Mouse (Mus musculus) left cerebral cortex, adult 2 months (tissue): ENCODE results near the gene Hsdl2. TPM values are rescaled to one million over a fixed set of nuclear protein-coding genes. Genes with fewer than 3 reads are reported as not detected.
A peak's percentile ranks its signal among the peaks of the same experiment; 100 is the strongest.
"Not testable (repeated sequence)": the region's sequence is repeated elsewhere in the genome, so short reads cannot be mapped to it uniquely, and the experiment has no call there.

Experiments
- DNase-seq, 2 experiments: peaks; one replicate each; pipeline ENCODE4 v3.0.0; 2021 to 2022; ENCODE audit warnings: low spot score in 2 of 2, mixed read lengths in 1 of 2; ENCODE audit errors: extremely low spot score in 1 of 2
- H3K27ac ChIP-seq: fragments of 200-600 bp; 2 replicates; pipeline ENCODE4 v1.8.1; 2022
- H3K4me3 ChIP-seq: fragments of 200-600 bp; 2 replicates; pipeline ENCODE4 v1.8.1; 2022
- CTCF ChIP-seq: fragments of 200-600 bp; IDR thresholded peaks from 2 replicates; pipeline ENCODE4 v1.8.1; 2022; ENCODE audit warnings: antibody characterized with exemption, mild to moderate bottlenecking, moderate library complexity
- intact Hi-C: fragments of 180-260 bp; cut with DNase I; formaldehyde crosslinking; loops from one replicate; pipeline ENCODE4 v1.15.1; 2025
- total RNA-seq, 2 experiments: library from RNA; stranded (reverse); gene quantifications; 2 replicates each; pipeline ENCODE4 v1.2.3; 2021

The Hsdl2 gene
- total RNA-seq, 2 experiments from 2014 or later, result 25.0 to 27.3 TPM

DNA sequence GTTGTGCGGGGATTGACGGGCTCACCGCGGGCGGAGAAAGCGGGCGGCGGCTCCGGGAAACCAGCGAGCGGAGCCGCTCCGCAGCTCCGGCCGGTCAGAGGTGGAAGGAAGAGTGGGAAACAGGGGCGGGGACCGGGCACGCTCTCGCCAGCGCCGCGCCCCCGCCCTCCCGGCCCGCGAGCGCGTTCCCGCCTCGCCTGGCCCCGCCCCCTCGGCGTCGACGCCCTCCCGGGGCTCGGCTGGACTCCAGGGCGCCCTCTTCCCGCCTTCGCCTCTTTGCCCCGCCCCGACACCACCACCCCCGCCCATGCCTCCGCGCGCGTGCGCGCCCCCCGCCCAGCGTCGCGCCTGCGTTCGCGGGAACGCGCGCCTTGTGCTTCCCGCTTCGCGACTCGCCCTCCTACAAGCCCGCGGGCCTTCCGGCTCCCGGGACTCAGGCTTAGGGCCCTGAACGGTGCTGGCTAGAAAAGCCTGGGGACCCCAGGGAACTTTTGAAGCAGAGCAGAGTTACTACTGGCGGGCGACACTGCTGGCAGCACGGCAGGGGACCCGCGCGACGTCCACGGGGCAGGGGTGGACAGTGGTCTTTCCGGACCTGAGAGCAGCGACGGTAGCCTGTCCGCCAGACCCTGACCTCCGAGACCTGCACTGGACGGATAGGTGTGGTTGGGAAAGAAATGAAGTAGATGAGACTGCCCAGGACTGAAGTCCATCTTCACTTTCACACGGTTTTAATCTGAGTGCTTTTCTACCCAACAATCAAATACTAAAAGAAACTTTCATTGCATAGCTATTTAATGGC, 32.0 kb upstream of the Hsdl2 start, which contains the start of gene Ptbp3:
Gene Ptbp3, minus strand, starts transcription at position 190 of the 802 bp plus-strand sequence.
- DNase-seq, result peak; percentile 84 to 88
- no peak for TF ChIP-seq CTCF
- peak within 1 kb of the TSS; percentile 92 for H3K4me3 ChIP-seq
- intact Hi-C loops, result loop anchor here (1.0 to 5.0 kb wide), 3 partner anchors 112 to 360 kb away; partner anchors contain the start of genes Susd1 and Ugcg
- H3K27ac ChIP-seq, result peak within 1 kb of the TSS; percentile 91

DNA sequence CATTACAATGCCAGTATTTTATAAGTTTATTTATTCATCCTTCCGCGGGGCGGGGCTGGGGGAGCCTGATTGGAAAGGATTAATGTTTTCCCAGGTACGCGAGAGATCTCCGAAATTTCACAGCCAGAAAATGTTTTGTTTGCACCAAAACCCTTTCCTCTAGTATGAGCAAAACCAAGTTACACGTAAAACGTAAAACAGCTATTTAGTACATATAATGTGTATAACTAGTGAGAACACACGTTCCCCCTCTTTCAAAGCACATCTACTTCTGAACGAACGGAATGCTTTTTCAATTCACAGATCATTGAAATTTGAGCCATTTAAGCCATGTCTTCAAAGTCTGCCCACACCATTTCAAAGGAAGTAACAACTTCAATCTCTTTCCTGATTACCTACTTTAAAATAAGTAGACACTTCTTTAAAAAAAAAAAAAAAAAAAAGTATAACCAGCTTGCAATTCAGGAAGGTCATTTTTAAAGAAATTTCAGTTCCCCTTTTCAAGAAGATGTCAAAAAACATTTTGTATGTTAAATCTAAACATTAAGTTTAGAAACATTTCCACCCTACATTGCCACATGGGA, 31.3 kb upstream of the Hsdl2 start:
- Histone ChIP-seq H3K27ac (no peak overlapping the region), H3K4me3 (peak overlapping the region; percentile 92)
- TF ChIP-seq CTCF, result no peak
- DNase-seq, result no peak
- intact Hi-C loops, result loop anchor here (1.0 to 5.0 kb wide), 3 partner anchors 113 to 361 kb away; partner anchors contain the start of genes Susd1 and Ugcg

DNA sequence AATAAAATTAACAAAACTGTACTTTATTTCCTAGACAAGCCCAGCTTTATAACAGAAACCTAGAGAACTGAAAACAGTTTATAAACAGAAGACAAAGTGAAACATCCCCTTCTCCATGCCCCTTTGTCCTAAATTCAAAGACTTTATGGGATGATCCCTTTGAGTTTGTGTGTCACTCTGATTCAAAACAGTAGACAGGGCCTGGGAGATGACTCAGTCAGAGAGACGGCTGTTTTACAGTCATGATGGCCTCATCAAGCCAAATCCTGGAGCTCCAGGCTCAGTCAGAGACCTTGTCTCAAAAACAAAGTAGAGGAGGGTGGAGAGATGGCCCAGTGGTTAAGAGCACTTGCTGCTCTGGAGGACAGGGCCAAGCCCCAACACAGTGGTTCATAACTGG, 29.5 kb upstream of the Hsdl2 start:
- TF ChIP-seq CTCF, result no peak
- DNase-seq, result no peak
- intact Hi-C loops, result no loop called here
- no peak overlapping the region for H3K4me3 ChIP-seq
- H3K27ac ChIP-seq, result no peak overlapping the region

DNA sequence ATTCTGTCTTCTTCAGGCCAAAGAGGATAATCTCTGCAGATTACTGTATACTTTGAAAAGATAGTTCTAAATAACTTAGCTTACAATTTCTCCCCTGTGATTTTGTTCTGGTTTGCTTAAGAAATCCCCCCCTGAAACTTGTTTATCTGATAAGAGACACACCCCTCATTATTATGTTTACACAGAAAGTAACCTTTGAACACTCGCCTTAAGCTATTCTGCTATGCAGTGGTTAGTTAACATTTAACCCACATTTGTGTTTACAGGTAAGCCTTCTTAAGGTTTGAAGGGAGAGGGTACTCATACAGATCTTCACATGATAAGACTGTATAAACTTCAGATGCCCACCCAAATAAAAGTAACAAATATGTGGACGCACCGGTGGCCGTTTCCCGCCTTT, 28.5 kb upstream of the Hsdl2 start:
- no peak for DNase-seq
- H3K27ac ChIP-seq, result no peak overlapping the region
- TF ChIP-seq CTCF, result no peak
- H3K4me3 ChIP-seq, result no peak overlapping the region
- intact Hi-C loops, result no loop called here

DNA sequence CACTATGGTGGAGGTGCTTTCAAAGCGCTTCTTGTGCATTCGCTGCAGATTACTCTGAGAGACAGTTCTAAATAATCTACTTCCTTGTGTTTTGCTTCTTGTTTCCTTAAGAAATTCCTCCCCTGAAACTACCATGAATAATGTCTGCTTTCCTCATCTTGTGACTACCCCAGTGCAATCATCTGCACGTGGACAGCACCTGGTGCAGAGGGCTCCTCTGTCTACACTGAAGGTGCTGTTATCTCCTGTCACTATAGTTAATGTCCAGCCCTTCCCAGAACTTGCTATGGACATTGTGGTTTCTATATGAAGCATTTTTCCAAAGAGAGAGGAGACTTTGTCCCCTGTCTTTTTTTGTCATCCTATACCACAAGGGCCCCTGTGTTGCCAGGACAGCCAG, 27.8 kb upstream of the Hsdl2 start:
- no peak overlapping the region for H3K4me3 ChIP-seq
- H3K27ac ChIP-seq, result no peak overlapping the region
- DNase-seq, result no peak
- intact Hi-C loops, result no loop called here
- TF ChIP-seq CTCF, result no peak

- intact Hi-C loops, result no loop called here
These were observed 26.2 kb upstream of the Hsdl2 start for GRCm38 (mm10) chr4:59555177-59555576.

DNA sequence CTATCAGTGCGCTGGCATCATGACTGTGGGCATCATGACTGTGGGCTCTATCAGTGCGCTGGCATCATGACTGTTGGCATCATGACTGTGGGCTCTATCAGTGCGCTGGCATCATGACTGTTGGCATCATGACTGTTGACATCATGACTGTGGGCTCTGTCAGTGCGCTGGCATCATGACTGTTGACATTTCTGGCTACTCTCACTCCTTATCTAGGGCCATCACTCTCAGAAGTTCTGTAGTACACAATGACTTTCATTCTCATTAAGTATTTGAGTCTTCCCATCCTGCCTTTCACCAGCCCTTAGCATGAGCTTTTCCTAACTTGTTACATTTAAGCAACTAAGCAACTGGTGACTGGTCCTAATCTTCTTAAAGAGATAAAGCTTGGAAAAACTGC, 24.0 kb upstream of the Hsdl2 start:
- H3K4me3 ChIP-seq, DNase-seq, H3K27ac ChIP-seq, intact Hi-C loops: not testable (repeated sequence)

More at GRCm38 (mm10) chr4:59555177-59555576, 26.2 kb upstream of the Hsdl2 start:
- H3K27ac ChIP-seq, result no peak overlapping the region
- DNase-seq, result no peak
- no peak overlapping the region for H3K4me3 ChIP-seq
- no peak for TF ChIP-seq CTCF

- Histone ChIP-seq H3K4me3 (no peak overlapping the region), H3K27ac (no peak overlapping the region)
- no peak for TF ChIP-seq CTCF
- no peak for DNase-seq
- intact Hi-C loops, result no loop called here
These were observed 23.2 kb upstream of the Hsdl2 start for GRCm38 (mm10) chr4:59558096-59558720.

DNA sequence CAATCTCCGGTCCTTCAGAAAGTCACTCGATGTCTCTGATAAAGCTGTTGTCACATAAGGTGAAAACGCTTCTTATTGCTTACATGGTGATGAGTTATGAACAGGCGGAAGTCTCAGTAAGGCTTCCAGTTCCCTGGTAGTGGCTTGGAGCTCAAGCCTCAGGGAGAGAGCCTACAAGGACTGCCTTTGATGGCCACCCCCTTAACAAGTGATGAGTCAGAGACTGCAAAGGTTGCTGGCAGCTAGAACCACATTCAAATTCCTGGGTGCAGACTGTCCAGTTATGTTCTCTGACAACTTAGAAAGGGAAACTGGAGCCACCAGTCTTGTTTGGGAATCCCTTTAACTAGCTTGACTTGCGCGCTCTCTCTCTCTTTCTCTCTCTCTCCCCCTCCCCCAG, 21.2 kb upstream of the Hsdl2 start:
- Histone ChIP-seq H3K4me3 (no peak overlapping the region), H3K27ac (no peak overlapping the region)
- no peak for DNase-seq
- intact Hi-C loops, result no loop called here
- TF ChIP-seq CTCF, result no peak

DNA sequence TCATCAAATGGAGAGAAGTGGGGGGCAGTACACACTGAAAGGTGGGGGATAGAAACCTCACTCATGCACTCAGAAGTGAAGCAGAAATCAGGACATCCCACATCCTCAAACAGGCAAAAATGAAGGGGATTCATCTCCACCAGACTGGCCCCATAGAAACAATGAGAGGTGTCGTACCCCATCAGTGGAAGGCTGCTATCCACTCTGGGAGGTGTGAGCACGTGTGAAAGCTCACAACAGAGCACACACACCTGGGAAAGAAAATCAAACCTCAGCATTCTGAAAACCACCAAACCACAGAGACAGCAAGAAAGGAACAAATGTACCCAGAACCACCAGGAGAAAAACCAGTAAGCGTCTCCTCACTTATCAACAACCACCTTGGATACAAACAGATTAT, 17.2 kb upstream of the Hsdl2 start:
- H3K4me3 ChIP-seq, result no peak overlapping the region
- TF ChIP-seq CTCF, result no peak
- DNase-seq, result no peak
- intact Hi-C loops, result no loop called here
- H3K27ac ChIP-seq, result no peak overlapping the region

DNA sequence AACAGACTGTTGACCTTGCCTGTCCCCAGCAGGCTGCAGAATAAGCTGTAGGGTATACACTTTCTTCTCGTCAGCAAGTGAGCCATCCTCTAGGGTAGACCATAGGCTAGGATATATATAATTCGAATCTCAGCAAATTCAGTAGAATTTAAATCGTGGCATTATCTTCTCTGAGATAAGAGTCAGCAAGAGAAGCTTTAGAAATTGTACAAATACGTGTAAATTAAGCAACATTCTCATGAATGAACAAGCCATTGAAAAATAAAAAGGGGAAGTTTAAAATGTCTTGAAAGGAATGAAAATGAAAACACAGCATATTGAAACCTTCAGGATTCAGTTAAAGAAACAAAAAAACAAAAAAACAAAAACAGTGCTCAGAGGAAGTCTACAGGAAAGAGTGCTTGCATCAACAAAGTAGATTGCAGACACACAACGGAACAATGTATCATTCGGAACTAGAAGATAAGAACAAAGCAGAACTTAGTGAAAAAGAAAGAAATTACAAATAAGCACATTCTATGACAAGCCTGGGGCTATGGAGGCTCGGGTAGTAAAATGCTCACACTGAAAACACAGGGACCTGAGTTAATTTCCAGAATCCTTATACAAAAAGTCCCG, 15.7 kb upstream of the Hsdl2 start:
- no peak for DNase-seq
- no peak overlapping the region for H3K4me3 ChIP-seq
- no peak for TF ChIP-seq CTCF
- intact Hi-C loops, result loop anchor here (5.0 kb wide), 2 partner anchors 378 to 473 kb away; partner anchors contain the start of gene Ugcg
- no peak overlapping the region for H3K27ac ChIP-seq
